Mouse (Mus musculus): ENCODE measurements at regions not wholly inside any gene's neighbourhood (a gene's known extent, or its start where the extent isn't known, plus 50 kb on each side); places are given as distances from the start of the nearest gene placed in this dataset.

DNA sequence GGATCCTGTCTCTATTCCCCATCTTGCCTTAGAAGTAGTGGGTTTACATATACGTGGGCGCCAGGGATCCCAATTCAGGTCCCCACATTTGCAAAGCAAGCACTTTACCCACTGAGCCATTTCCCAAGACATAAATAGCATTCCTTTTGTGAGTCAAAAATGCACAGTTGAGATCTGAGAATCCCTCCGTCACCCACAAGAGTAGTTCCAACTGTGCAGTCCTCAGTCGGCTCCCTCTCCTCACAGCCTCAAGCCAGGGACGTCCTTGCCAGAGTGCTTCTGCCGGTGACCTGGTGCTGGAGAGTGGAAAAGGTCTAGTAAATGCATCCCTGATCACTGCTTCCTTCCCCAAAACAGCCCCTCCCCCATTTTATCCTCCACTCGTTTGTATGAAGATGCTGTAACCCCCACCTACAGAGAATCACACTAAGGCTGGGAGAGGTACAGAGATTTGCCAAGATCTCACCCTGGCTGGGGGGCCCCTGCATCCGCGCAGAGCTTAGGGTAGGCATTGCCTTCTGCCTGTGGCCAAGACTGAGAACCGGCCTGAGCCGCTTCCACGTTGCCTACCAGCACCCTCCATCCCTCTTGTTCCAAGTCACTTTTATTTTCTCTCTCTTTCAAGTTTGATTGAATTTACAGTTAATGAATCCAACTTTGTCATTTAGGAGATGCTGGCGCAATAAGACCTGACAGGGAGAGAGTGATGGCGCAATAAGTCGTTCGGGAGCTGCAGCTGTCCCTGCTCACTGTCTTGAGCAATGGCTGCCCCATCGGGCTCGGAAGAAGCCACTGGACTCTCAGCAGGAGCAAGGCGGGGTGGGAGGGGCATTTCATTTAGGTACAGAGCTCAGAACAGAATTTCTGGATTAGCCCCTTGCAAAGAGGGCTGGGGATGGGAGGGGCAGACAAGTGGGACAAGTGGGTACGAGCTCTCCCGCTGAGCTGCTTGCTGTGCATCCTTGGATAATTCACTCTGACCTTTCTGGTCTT lies 74.5 kb upstream of the Zfp618 start:
- DNase-seq (ENCODE audit: low spot score), result no peak

DNA sequence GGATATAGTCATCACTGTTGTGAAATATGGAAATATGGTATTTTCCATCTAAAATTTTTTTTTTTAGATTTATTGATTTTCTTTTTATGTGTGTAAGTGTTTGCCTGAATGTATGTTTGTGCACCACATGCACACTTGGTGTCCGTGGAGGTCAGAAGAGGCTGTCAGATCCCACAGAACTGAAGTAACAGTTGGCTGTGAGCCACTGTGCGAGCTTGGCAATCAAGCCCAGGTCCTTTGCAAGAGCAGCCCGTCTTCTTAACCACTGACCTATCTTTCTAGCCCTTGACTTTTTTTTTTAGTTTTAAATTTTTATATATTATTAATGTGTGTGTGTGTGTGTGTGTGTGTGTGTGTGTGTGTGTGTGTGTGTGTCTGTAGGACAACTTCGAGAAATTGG lies 52.5 kb upstream of the Zfp618 start:
- no peak for DNase-seq (ENCODE audit: low spot score)

All from ovary, postnatal 10 days (tissue).